Mouse (Mus musculus): ENCODE results near the gene Myadml2. TPM values are rescaled to one million over a fixed set of nuclear protein-coding genes. Genes with fewer than 3 reads are reported as not detected.

Myadml2 gene
- polyA plus RNA-seq, 1 experiment from 2014 or later = not detected

Small RNA genes lying within 50 kb of the gene (microRNA-seq; reads per million reads assigned to microRNA genes)
- 0.91 reads per million for gene Mir6936

Other genes starting within 250 kb of the Myadml2 start
- gene Nploc4, start 210.4 kb downstream of the Myadml2 start, polyA plus RNA-seq (2015; fragmentation: Nextera tagmentation; extraction: Ambion mirVana) = 19.5 and 20.0 TPM in 2 replicates
- not detected in 2 replicates for gene Tspan10, start 205.5 kb downstream of the Myadml2 start, polyA plus RNA-seq (2015; fragmentation: Nextera tagmentation; extraction: Ambion mirVana)
- 0.35 and 0.39 TPM in 2 replicates for gene Pde6g, start 194.7 kb downstream of the Myadml2 start, polyA plus RNA-seq (2015; fragmentation: Nextera tagmentation; extraction: Ambion mirVana)
- gene Oxld1, start 190.1 kb downstream of the Myadml2 start, polyA plus RNA-seq (2015; fragmentation: Nextera tagmentation; extraction: Ambion mirVana) = 21.0 and 24.6 TPM in 2 replicates
- 27.1 and 31.3 TPM in 2 replicates for gene Ccdc137, start 190.0 kb downstream of the Myadml2 start, polyA plus RNA-seq (2015; fragmentation: Nextera tagmentation; extraction: Ambion mirVana)
- 32.6 and 38.9 TPM in 2 replicates for gene Arl16, start 180.6 kb downstream of the Myadml2 start, polyA plus RNA-seq (2015; fragmentation: Nextera tagmentation; extraction: Ambion mirVana)
- 228 and 239 TPM in 2 replicates for gene Mrpl12, start 163.5 kb downstream of the Myadml2 start, polyA plus RNA-seq (2015; fragmentation: Nextera tagmentation; extraction: Ambion mirVana)
- 104 and 108 TPM in 2 replicates for gene Slc25a10, start 156.3 kb downstream of the Myadml2 start, polyA plus RNA-seq (2015; fragmentation: Nextera tagmentation; extraction: Ambion mirVana)
- gene Gcgr, start 117.5 kb downstream of the Myadml2 start, polyA plus RNA-seq (2015; fragmentation: Nextera tagmentation; extraction: Ambion mirVana) = 0.76 TPM in 2 replicates
- 119 and 129 TPM in 2 replicates for gene Mcrip1, start 98.4 kb downstream of the Myadml2 start, polyA plus RNA-seq (2015; fragmentation: Nextera tagmentation; extraction: Ambion mirVana)
- gene Ppp1r27, start 97.0 kb downstream of the Myadml2 start, polyA plus RNA-seq (2015; fragmentation: Nextera tagmentation; extraction: Ambion mirVana) = 0.37 TPM in 1 of 2 replicates, not detected in the other
- gene P4hb, start 74.9 kb downstream of the Myadml2 start, polyA plus RNA-seq (2015; fragmentation: Nextera tagmentation; extraction: Ambion mirVana) = 1,365 and 1,538 TPM in 2 replicates
- 626 and 641 TPM in 2 replicates for gene Arhgdia, start 66.5 kb downstream of the Myadml2 start, polyA plus RNA-seq (2015; fragmentation: Nextera tagmentation; extraction: Ambion mirVana)
- 19.6 and 86.6 TPM in 2 replicates for gene Alyref, start 49.8 kb downstream of the Myadml2 start, polyA plus RNA-seq (2015; fragmentation: Nextera tagmentation; extraction: Ambion mirVana)
- 164 and 171 TPM in 2 replicates for gene Anapc11, start 49.7 kb downstream of the Myadml2 start, polyA plus RNA-seq (2015; fragmentation: Nextera tagmentation; extraction: Ambion mirVana)
- gene Npb, start 39.7 kb downstream of the Myadml2 start, polyA plus RNA-seq (2015; fragmentation: Nextera tagmentation; extraction: Ambion mirVana) = 2.7 and 3.8 TPM in 2 replicates
- gene Pcyt2, start 30.2 kb downstream of the Myadml2 start, polyA plus RNA-seq (2015; fragmentation: Nextera tagmentation; extraction: Ambion mirVana) = 393 and 441 TPM in 2 replicates
- 47.7 and 52.9 TPM in 2 replicates for gene Sirt7, start 22.9 kb downstream of the Myadml2 start, polyA plus RNA-seq (2015; fragmentation: Nextera tagmentation; extraction: Ambion mirVana)
- gene Mafg, start 14.6 kb downstream of the Myadml2 start, polyA plus RNA-seq (2015; fragmentation: Nextera tagmentation; extraction: Ambion mirVana) = 16.3 and 16.9 TPM in 2 replicates
- gene Pycr1, start 4.4 kb downstream of the Myadml2 start, polyA plus RNA-seq (2015; fragmentation: Nextera tagmentation; extraction: Ambion mirVana) = 24.8 and 26.6 TPM in 2 replicates
- 0.54 and 1.0 TPM in 2 replicates for gene Notum, start 13.0 kb upstream of the Myadml2 start, polyA plus RNA-seq (2015; fragmentation: Nextera tagmentation; extraction: Ambion mirVana)
- gene Aspscr1, start 24.8 kb upstream of the Myadml2 start, polyA plus RNA-seq (2015; fragmentation: Nextera tagmentation; extraction: Ambion mirVana) = 108 and 111 TPM in 2 replicates
- 159 and 174 TPM in 2 replicates for gene Cenpx, start 65.6 kb upstream of the Myadml2 start, polyA plus RNA-seq (2015; fragmentation: Nextera tagmentation; extraction: Ambion mirVana)
- 43.0 and 44.4 TPM in 2 replicates for gene Lrrc45, start 65.8 kb upstream of the Myadml2 start, polyA plus RNA-seq (2015; fragmentation: Nextera tagmentation; extraction: Ambion mirVana)
- 30.4 and 31.2 TPM in 2 replicates for gene Rac3, start 73.3 kb upstream of the Myadml2 start, polyA plus RNA-seq (2015; fragmentation: Nextera tagmentation; extraction: Ambion mirVana)
- gene Dcxr, start 79.1 kb upstream of the Myadml2 start, polyA plus RNA-seq (2015; fragmentation: Nextera tagmentation; extraction: Ambion mirVana) = 56.0 and 65.0 TPM in 2 replicates
- 1.7 and 2.3 TPM in 2 replicates for gene Cbr2, start 84.0 kb upstream of the Myadml2 start, polyA plus RNA-seq (2015; fragmentation: Nextera tagmentation; extraction: Ambion mirVana)
- 5.9 and 7.6 TPM in 2 replicates for gene Hmga1b, start 114.6 kb upstream of the Myadml2 start, polyA plus RNA-seq (2015; fragmentation: Nextera tagmentation; extraction: Ambion mirVana)
- 40.6 and 40.7 TPM in 2 replicates for gene Rfng, start 136.0 kb upstream of the Myadml2 start, polyA plus RNA-seq (2015; fragmentation: Nextera tagmentation; extraction: Ambion mirVana)
- 164 and 179 TPM in 2 replicates for gene Gps1, start 136.1 kb upstream of the Myadml2 start, polyA plus RNA-seq (2015; fragmentation: Nextera tagmentation; extraction: Ambion mirVana)
- 78.6 and 82.0 TPM in 2 replicates for gene Dus1l, start 148.2 kb upstream of the Myadml2 start, polyA plus RNA-seq (2015; fragmentation: Nextera tagmentation; extraction: Ambion mirVana)
- 42.0 and 47.6 TPM in 2 replicates for gene Fasn, start 176.4 kb upstream of the Myadml2 start, polyA plus RNA-seq (2015; fragmentation: Nextera tagmentation; extraction: Ambion mirVana)